ENCODE assay signal across 8 mouse cellular contexts in the genomic region with DNA sequence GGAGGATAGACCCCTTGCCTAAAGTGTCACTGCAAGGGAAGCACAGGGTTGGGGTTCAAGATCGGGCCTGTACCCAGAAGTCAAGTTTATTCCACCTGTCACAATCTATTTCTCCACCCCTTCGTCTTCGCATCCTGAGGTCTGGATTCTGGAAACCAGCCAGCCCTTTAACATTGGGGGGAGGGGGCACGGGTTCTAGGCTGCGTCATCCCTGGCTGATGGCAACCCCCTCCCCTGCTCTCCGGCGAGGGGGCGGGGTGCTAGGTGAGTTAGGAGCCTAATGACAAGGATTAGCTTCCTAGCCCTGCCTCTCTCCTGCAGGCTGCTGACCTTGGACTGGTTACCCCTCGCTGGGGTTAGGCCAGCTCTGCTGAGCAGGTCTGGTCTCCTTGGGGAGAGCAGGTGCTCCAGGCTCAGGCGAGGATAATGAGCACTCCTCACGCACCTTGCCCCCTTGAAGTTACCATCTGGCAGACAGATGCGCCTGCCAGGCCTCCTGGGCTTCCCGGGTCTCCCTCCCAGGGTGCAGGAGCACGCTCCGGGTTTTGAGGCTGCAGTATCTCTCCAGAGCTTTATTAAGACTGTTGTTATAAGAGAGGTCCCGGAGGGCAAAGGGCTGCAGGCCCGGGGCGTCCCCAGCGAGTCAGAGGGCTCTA. TPM values are rescaled to one million over a fixed set of nuclear protein-coding genes. Genes with fewer than 3 reads are reported as not detected.
DNase-seq lines count a peak whose midpoint lies in the region; ATAC-seq and TF ChIP-seq lines count a peak whose summit lies in the region.

No protein-coding gene starts in this region.

- WGBS in lung, postnatal 0 days: 15% methylated on average over 17 of the region's 19 CpGs
- 12% methylated on average over 19 of the region's 19 CpGs for WGBS in kidney, embryonic 16.5 days

- H3K4me2 ChIP-seq in lung, postnatal 0 days (replicated peaks; ENCODE audit: low read depth, low read length): peak overlapping the region; percentile 87
- peak overlapping the region; percentile 90 for H3K4me2 ChIP-seq in kidney, embryonic 16.5 days (replicated peaks; ENCODE audit: low read depth, low read length)

- H3K4me3 ChIP-seq in lung, postnatal 0 days (ENCODE audit: low read depth, low read length): peak overlapping the region; percentile 84
- H3K4me3 ChIP-seq in kidney, embryonic 16.5 days (ENCODE audit: low read length): peak overlapping the region; percentile 93

- no peak for TF ChIP-seq CTCF in lung, postnatal 0 days (IDR thresholded peaks at IDR 0.05)

- no peaks in the 10 kb centered on the region for H3K9me3 ChIP-seq in lung, postnatal 0 days (ENCODE audit: low read length)
- H3K9me3 ChIP-seq in kidney, embryonic 16.5 days (ENCODE audit: low read length): no peaks in the 10 kb centered on the region

- TF ChIP-seq EP300 in lung, postnatal 0 days (IDR thresholded peaks at IDR 0.05): no peak

- H3K4me1 ChIP-seq in lung, postnatal 0 days (ENCODE audit: insufficient read depth, low read depth, low read length): peaks cover 9% of the 10 kb centered on the region
- H3K4me1 ChIP-seq in kidney, embryonic 16.5 days (ENCODE audit: insufficient read depth, low read length): peaks cover 29% of the 10 kb centered on the region

- no peak for ATAC-seq in lung, postnatal 0 days
- 0 out of 2 replicates have a peak, but pooled peaks have one; percentile 12 for ATAC-seq in erythroid progenitor cell, adult 5-6 weeks (replicated peaks; ENCODE audit: low FRiP score, poor library complexity, severe bottlenecking)
- ATAC-seq in kidney, embryonic 16.5 days (ENCODE audit: low FRiP score, low TSS enrichment): peak; percentile 13

- no peaks in the 10 kb centered on the region for H3K36me3 ChIP-seq in lung, postnatal 0 days (ENCODE audit: insufficient read depth, low read length)
- H3K36me3 ChIP-seq in kidney, embryonic 16.5 days (ENCODE audit: insufficient read depth, low read length): no peaks in the 10 kb centered on the region

- H3K27me3 ChIP-seq in lung, postnatal 0 days (replicated peaks; ENCODE audit: insufficient read depth, low read length): no peaks in the 10 kb centered on the region; the same call in 1 of the 2 replicates
- H3K27me3 ChIP-seq in kidney, embryonic 16.5 days (ENCODE audit: insufficient read depth, low read length): no peaks in the 10 kb centered on the region

- H3K27ac ChIP-seq in lung, postnatal 0 days (ENCODE audit: low read length): peak overlapping the region; percentile 91
- H3K27ac ChIP-seq in kidney, embryonic 16.5 days (ENCODE audit: low read length): peak overlapping the region; percentile 97

- no peak for DNase-seq in lung, postnatal 0 days (ENCODE audit: low spot score)
- no peak for DNase-seq in lung, postnatal 36 days
- peak; percentile 65 for DNase-seq in neural tube, embryonic 10.5 days (ENCODE audit: extremely low spot score, low spot score)
- no peak for DNase-seq in urinary bladder, postnatal 10 days (ENCODE audit: low spot score)
- no peak for DNase-seq in thymus, postnatal 10 days (ENCODE audit: low spot score in 2 of 2)
- DNase-seq in right cerebral cortex, postnatal 25 days: no peak

- peak overlapping the region; percentile 76 for H3K9ac ChIP-seq in lung, postnatal 0 days (replicated peaks; ENCODE audit: low read depth)
- H3K9ac ChIP-seq in kidney, embryonic 16.5 days (replicated peaks; ENCODE audit: low read length): peak overlapping the region; percentile 98

RNA-seq across cellular contexts. Expression of a gene that starts 0.9 kb away (rescaled TPM):
- polyA plus RNA-seq in lung, postnatal 0 days (2015; fragmentation: Nextera tagmentation; extraction: Ambion mirVana): 10.9 and 12.7 TPM in 2 replicates
- total RNA-seq in erythroid progenitor cell, adult 5-6 weeks (2015; ENCODE audit: low replicate concordance): 0.42 TPM in 1 of 2 replicates, not detected in the other
- 0.30 TPM in 1 of 2 replicates, not detected in the other for total RNA-seq in erythroid progenitor cell, adult 5-6 weeks (2017; ENCODE audit: low replicate concordance)
- polyA plus RNA-seq in kidney, embryonic 16.5 days (2015; fragmentation: Nextera tagmentation; extraction: Ambion mirVana): 6.2 and 6.4 TPM in 2 replicates

RNA-seq across cellular contexts. Expression of a gene that starts 18.8 kb away (rescaled TPM):
- polyA plus RNA-seq in lung, postnatal 0 days (2015; fragmentation: Nextera tagmentation; extraction: Ambion mirVana): 12.3 and 13.1 TPM in 2 replicates
- 2.9 and 3.2 TPM in 2 replicates for total RNA-seq in erythroid progenitor cell, adult 5-6 weeks (2015; ENCODE audit: low replicate concordance)
- 3.7 and 5.0 TPM in 2 replicates for total RNA-seq in erythroid progenitor cell, adult 5-6 weeks (2017; ENCODE audit: low replicate concordance)
- polyA plus RNA-seq in kidney, embryonic 16.5 days (2015; fragmentation: Nextera tagmentation; extraction: Ambion mirVana): 21.5 and 22.4 TPM in 2 replicates

RNA-seq across cellular contexts. Expression of a gene that starts 56.9 kb away (rescaled TPM):
- 0.05 TPM in 1 of 2 replicates, not detected in the other for polyA plus RNA-seq in lung, postnatal 0 days (2015; fragmentation: Nextera tagmentation; extraction: Ambion mirVana)
- total RNA-seq in erythroid progenitor cell, adult 5-6 weeks (2015; ENCODE audit: low replicate concordance): not detected in 2 replicates
- total RNA-seq in erythroid progenitor cell, adult 5-6 weeks (2017; ENCODE audit: low replicate concordance): not detected in 2 replicates
- 0.12 TPM in 1 of 2 replicates, not detected in the other for polyA plus RNA-seq in kidney, embryonic 16.5 days (2015; fragmentation: Nextera tagmentation; extraction: Ambion mirVana)
